ENCODE assay signal across 11 mouse cellular contexts in genomic region chr11:114303636-114304354, GRCm38 (mm10).
DNase-seq lines count a peak whose midpoint lies in the region; ATAC-seq lines count a peak whose summit lies in the region.
"Had no signal": no experiment of that assay in that cellular context is flagged by ENCODE, and none has a peak within 500 bp of the region (broad histone marks: within the 10 kb centered on the region; RNA-seq: fewer than 3 reads in every experiment).

No protein-coding gene starts in this region.

- no peaks in the 10 kb centered on the region for H3K9me3 ChIP-seq in liver, embryonic 11.5 days (ENCODE audit: control insufficient read depth, low read length)
- H3K9me3 ChIP-seq in forebrain, embryonic 12.5 days: no peaks in the 10 kb centered on the region
- no peaks in the 10 kb centered on the region for H3K9me3 ChIP-seq in liver, embryonic 13.5 days (replicated peaks)
- no peaks in the 10 kb centered on the region for H3K9me3 ChIP-seq in neural tube, embryonic 14.5 days (ENCODE audit: control insufficient read depth, low read length)
- H3K9me3 ChIP-seq: embryonic facial prominence, embryonic 12.5 days had no signal

- no peaks in the 10 kb centered on the region for H3K27me3 ChIP-seq in liver, embryonic 11.5 days (replicated peaks; ENCODE audit: control insufficient read depth, insufficient read depth, low read length)
- H3K27me3 ChIP-seq in forebrain, embryonic 12.5 days: 0 out of 2 replicates have a peak, but pooled peaks cover 4% of the 10 kb centered on the region
- no peaks in the 10 kb centered on the region for H3K27me3 ChIP-seq in liver, embryonic 13.5 days
- no peaks in the 10 kb centered on the region for H3K27me3 ChIP-seq in neural tube, embryonic 14.5 days (ENCODE audit: control insufficient read depth, insufficient read depth, low read length)
- H3K27me3 ChIP-seq: embryonic facial prominence, embryonic 12.5 days had no signal

- H3K4me3 ChIP-seq in liver, embryonic 11.5 days (ENCODE audit: low read depth, low read length): no peak overlapping the region
- H3K4me3 ChIP-seq in forebrain, embryonic 12.5 days (replicated peaks): no peak overlapping the region
- no peak overlapping the region for H3K4me3 ChIP-seq in liver, embryonic 13.5 days (replicated peaks)
- no peak overlapping the region for H3K4me3 ChIP-seq in neural tube, embryonic 14.5 days (ENCODE audit: low read depth, low read length)
- H3K4me3 ChIP-seq: embryonic facial prominence, embryonic 12.5 days; myocyte had no signal

- 71% methylated on average over 13 of the region's 13 CpGs for WGBS in liver, embryonic 11.5 days
- WGBS in forebrain, embryonic 12.5 days: 47% methylated on average over 13 of the region's 13 CpGs
- WGBS in liver, embryonic 13.5 days (ENCODE audit: insufficient replicate concordance): 60% methylated on average over 13 of the region's 13 CpGs
- 33% methylated on average over 13 of the region's 13 CpGs for WGBS in neural tube, embryonic 14.5 days

- ATAC-seq in liver, embryonic 11.5 days (replicated peaks; ENCODE audit: low FRiP score): no peak
- ATAC-seq in forebrain, embryonic 12.5 days (ENCODE audit: low FRiP score): peak; percentile 79
- ATAC-seq in liver, embryonic 13.5 days (ENCODE audit: low read depth): peak; percentile 89
- ATAC-seq in neural tube, embryonic 14.5 days (ENCODE audit: low read depth): peak; percentile 78; the same call in 1 of the 2 replicates

- H3K27ac ChIP-seq in liver, embryonic 11.5 days (ENCODE audit: low read depth, low read length): no peak overlapping the region
- H3K27ac ChIP-seq in forebrain, embryonic 12.5 days: no peak overlapping the region
- H3K27ac ChIP-seq in liver, embryonic 13.5 days: peak overlapping the region; percentile 39; the same call in 1 of the 2 replicates
- H3K27ac ChIP-seq in neural tube, embryonic 14.5 days (ENCODE audit: low read depth, low read length): no peak overlapping the region
- H3K27ac ChIP-seq: embryonic facial prominence, embryonic 12.5 days had no signal

- no peaks in the 10 kb centered on the region for H3K4me1 ChIP-seq in liver, embryonic 11.5 days (replicated peaks; ENCODE audit: control insufficient read depth, insufficient read depth, low read length)
- peaks cover 23% of the 10 kb centered on the region for H3K4me1 ChIP-seq in forebrain, embryonic 12.5 days
- H3K4me1 ChIP-seq in liver, embryonic 13.5 days (replicated peaks): 0 out of 2 replicates have a peak, but pooled peaks cover 5% of the 10 kb centered on the region
- peaks cover 24% of the 10 kb centered on the region for H3K4me1 ChIP-seq in neural tube, embryonic 14.5 days (ENCODE audit: control insufficient read depth, insufficient read depth, low read length)

- no peak overlapping the region for H3K4me2 ChIP-seq in liver, embryonic 11.5 days
- no peak overlapping the region for H3K4me2 ChIP-seq in forebrain, embryonic 12.5 days
- H3K4me2 ChIP-seq in liver, embryonic 13.5 days: no peak overlapping the region
- no peak overlapping the region for H3K4me2 ChIP-seq in neural tube, embryonic 14.5 days (ENCODE audit: low read depth, low read length)
- H3K4me2 ChIP-seq: embryonic facial prominence, embryonic 12.5 days had no signal

- no peaks in the 10 kb centered on the region for H3K36me3 ChIP-seq in liver, embryonic 11.5 days (ENCODE audit: control insufficient read depth, insufficient read depth, low read length)
- no peaks in the 10 kb centered on the region for H3K36me3 ChIP-seq in forebrain, embryonic 12.5 days (replicated peaks)
- H3K36me3 ChIP-seq in liver, embryonic 13.5 days: no peaks in the 10 kb centered on the region
- no peaks in the 10 kb centered on the region for H3K36me3 ChIP-seq in neural tube, embryonic 14.5 days (ENCODE audit: control insufficient read depth, insufficient read depth, low read length)
- H3K36me3 ChIP-seq: embryonic facial prominence, embryonic 12.5 days had no signal

- H3K9ac ChIP-seq in liver, embryonic 11.5 days (ENCODE audit: low read depth, low read length): no peak overlapping the region
- no peak overlapping the region for H3K9ac ChIP-seq in forebrain, embryonic 12.5 days
- H3K9ac ChIP-seq in liver, embryonic 13.5 days: no peak overlapping the region
- H3K9ac ChIP-seq in neural tube, embryonic 14.5 days (replicated peaks; ENCODE audit: low read depth, low read length): no peak overlapping the region
- H3K9ac ChIP-seq: embryonic facial prominence, embryonic 12.5 days had no signal

- peak; percentile 26 for DNase-seq in liver
- no peak for DNase-seq in liver, embryonic 11.5 days (ENCODE audit: low spot score)
- no peak for DNase-seq in liver, embryonic 13.5 days
- no peak for DNase-seq in cerebellum, adult 18-20 months
- no peak for DNase-seq in spleen, postnatal 10 days (ENCODE audit: low spot score in 2 of 2)
- no peak for DNase-seq in kidney, adult 8-10 months
- DNase-seq: heart, adult 11 months had no signal
